Mouse (Mus musculus) layer of hippocampus, postnatal 10 days (tissue): ENCODE measurements around the gene Ddx58. TPM values are rescaled to one million over a fixed set of nuclear protein-coding genes. Genes with fewer than 3 reads are reported as not detected.

ENCODE experiments used
- DNase-seq, 2 experiments: peaks; one replicate each; pipeline ENCODE4 v3.0.0; 2021; ENCODE audit warnings: low spot score in 2 of 2
- total RNA-seq, 2 experiments: library from RNA; stranded (reverse); gene quantifications; 2 replicates each; pipeline ENCODE4 v1.2.3; 2021

The Ddx58 gene
- total RNA-seq, 2 experiments from 2014 or later, result 4.4 to 5.3 TPM

GRCm38 (mm10) chr4:40183781-40184180 lies 55.8 kb downstream of the Ddx58 start:
- no peak for DNase-seq

- peak; percentile 77 to 81 for DNase-seq
Measured at GRCm38 (mm10) chr4:40182651-40183320, 56.8 kb downstream of the Ddx58 start.

- DNase-seq, result no peak
Measured at GRCm38 (mm10) chr4:40181681-40182080, 57.9 kb downstream of the Ddx58 start.

GRCm38 (mm10) chr4:40180046-40180445 lies 59.6 kb downstream of the Ddx58 start:
- no peak for DNase-seq

GRCm38 (mm10) chr4:40178584-40178983 lies 61.0 kb downstream of the Ddx58 start:
- no peak for DNase-seq

GRCm38 (mm10) chr4:40174321-40174720 lies 65.3 kb downstream of the Ddx58 start:
- no peak for DNase-seq

- DNase-seq, result no peak
Measured at GRCm38 (mm10) chr4:40172336-40172735, 67.3 kb downstream of the Ddx58 start.

- no peak for DNase-seq
Measured at GRCm38 (mm10) chr4:40171477-40171876, 68.2 kb downstream of the Ddx58 start.

- DNase-seq, result no peak
Measured at GRCm38 (mm10) chr4:40163646-40164045, 76.0 kb downstream of the Ddx58 start.

GRCm38 (mm10) chr4:40160591-40161434 lies 78.8 kb downstream of the Ddx58 start:
- DNase-seq, result no peak

GRCm38 (mm10) chr4:40158224-40158540 lies 81.4 kb downstream of the Ddx58 start:
- DNase-seq, result no peak

GRCm38 (mm10) chr4:40157500-40158223 lies 82.0 kb downstream of the Ddx58 start:
- no peak for DNase-seq

- no peak for DNase-seq
Measured at GRCm38 (mm10) chr4:40156582-40157499, 82.8 kb downstream of the Ddx58 start.

- no peak for DNase-seq
Measured at GRCm38 (mm10) chr4:40156153-40156552, 83.5 kb downstream of the Ddx58 start.

- DNase-seq, result no peak
Measured at GRCm38 (mm10) chr4:40155467-40155999, 84.1 kb downstream of the Ddx58 start.

- no peak for DNase-seq
Measured at GRCm38 (mm10) chr4:40154751-40155150, 84.9 kb downstream of the Ddx58 start.
